Mouse (Mus musculus) lung, adult 18-20 months (tissue): ENCODE measurements around the gene Rnpepl1.
A peak's percentile ranks its signal among the peaks of the same experiment; 100 is the strongest.

Source experiments
- DNase-seq, 2 experiments: peaks; one replicate each; pipeline ENCODE4 v3.0.0; 2022; ENCODE audit warnings: mixed read lengths in 2 of 2

Gene Rnpepl1

DNA sequence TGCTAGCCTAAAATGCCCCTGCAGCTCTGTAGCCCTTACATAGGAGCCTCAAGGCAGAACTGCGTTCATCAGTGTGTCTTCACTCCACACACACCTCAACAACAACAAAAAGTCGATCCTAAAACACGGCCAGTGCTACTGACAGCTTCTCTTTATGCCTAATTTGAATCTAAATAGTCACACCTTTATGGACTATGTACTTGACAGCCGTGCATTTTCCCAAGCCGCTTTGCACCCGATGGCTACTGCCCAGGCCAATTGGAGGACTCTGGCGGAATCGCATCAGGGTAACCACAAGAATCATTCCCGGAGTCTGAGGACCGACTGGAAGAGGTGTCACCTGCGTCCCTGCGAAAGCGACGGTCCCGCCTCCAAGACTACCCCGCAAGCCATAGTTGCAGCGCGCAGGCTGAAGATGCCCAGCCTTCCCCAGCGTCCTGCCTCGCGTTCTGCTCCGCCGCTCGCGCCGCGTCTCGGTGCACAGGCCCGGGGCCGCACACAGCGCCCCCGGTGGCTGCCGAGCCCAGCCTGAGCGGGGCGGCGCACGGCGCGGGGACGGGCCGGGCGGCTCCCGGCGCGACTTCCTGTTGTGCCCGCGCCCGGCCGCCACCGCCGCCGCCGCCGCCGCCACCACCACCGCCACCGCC is at the start of gene Rnpepl1:
Gene Rnpepl1 (plus strand): TSS at position 545 of the 647 bp plus-strand sequence.
- DNase-seq, result peak; percentile 76 to 81

DNA sequence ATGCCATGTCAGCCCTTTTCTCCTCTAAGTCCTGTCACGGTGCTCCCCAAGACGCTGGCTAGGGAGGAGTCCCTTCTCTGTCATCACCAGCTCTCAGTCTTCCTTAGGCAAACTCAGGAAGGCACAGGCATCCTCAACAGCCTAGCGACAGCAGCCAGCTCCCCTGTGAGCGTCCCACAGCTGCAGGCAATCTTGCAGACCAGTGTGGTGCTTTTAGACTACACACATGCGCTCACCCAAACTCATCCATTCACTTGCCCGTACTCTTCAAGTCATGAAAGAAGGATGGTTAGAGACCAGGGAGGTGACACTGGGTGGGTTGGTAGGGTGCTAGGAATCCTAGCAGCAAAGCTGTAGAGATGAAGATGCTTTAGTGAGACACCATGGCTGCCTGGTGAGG is 49.1 kb upstream of the Rnpepl1 start:
- DNase-seq, result no peak

DNA sequence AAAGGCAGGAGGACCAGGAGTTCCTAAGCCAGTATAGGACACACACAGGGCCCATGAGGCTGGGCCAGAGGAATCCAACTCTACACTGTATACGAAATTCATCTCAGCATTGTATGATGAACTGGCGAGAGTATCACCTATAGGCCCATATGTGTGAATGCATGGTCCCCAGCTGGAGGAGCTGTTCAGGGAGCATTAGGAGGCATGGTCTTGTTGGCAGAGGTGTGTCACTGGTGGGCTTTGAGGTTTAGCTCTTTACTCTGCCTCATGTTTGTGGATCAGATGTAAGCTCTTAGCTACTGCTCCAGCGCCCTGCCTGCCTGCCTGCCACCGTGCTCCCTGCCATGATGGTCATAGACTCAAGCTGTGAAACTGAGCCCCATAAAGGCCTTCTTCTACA is 47.3 kb upstream of the Rnpepl1 start:
- no peak for DNase-seq

DNA sequence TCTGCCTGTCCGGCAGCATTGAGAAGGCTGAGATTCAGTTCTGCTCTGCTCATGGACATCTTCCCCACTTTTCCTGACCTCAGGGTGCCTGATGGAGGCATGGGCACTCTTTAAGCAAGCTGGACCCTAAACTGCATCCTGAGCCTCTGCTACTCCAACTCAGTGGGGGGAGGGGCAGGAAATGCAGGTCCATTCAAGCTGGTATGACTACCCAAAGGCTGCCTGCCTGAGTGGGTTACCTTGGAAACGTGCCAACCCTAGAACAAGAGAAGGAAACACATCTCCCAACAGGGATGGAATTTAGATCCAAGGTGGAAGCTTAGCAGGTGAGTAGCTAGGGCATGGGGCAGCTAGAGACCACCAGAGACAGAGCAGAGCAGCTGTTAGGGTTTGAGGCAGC is 44.4 kb upstream of the Rnpepl1 start:
- DNase-seq, result no peak

DNA sequence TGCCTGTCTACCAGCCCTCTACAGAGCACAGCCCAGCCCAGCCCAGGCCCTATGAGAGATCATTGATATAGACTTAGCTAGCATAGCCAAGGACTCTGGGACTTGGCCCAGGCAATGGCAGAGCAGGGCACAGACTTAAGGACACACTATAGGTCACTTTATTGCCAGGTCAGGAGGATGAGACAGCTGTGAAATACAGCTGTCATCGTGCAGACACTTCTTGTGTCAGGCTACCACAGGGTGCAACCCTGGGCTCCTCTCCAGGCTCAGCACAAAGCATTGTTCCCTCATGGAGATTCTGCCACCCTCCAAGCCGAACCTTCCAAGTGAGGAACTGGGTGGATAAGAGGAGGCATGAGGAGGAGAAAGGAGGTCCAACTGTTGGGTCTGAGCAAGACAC is 40.6 kb upstream of the Rnpepl1 start:
- no peak for DNase-seq

DNA sequence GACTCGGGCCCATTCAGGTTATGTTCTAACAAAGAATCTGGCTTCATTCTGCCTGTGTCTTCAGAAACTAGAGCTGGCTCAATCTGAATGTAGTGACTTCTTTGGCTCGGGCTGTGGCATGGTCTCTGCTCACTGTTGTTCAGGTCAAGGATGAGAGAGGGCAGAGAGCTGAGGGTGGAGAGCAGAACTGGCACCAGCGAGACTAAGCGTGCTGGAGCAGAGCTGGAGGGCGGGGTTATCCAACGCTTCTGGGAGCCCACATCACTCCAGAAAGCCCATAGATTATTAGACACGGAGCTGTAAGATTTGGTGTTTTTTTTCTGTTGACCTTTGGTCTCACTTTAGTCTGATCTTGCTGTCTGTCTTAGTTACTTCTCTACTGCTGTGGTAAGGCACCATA is 37.9 kb upstream of the Rnpepl1 start:
- DNase-seq, result no peak

DNA sequence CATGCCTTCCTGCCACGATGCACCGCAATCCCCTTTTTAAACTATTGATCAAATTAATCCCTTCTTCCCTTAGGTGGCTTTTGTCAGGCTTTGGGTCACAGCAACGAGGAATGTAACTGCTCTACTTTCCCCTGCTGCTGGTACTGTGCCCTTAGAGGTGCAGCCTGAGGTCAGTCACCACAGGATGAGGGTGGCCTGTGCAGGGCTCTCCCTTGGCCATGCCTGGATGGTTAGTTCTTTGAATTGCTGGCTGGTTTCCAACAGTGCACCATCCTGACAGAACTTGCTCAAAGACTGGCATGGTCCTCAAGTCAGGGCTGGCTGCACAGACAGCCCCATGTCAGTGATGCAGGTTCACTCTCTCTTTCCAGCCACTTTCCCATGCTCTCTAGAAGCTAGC is 36.6 kb upstream of the Rnpepl1 start:
- no peak for DNase-seq

DNA sequence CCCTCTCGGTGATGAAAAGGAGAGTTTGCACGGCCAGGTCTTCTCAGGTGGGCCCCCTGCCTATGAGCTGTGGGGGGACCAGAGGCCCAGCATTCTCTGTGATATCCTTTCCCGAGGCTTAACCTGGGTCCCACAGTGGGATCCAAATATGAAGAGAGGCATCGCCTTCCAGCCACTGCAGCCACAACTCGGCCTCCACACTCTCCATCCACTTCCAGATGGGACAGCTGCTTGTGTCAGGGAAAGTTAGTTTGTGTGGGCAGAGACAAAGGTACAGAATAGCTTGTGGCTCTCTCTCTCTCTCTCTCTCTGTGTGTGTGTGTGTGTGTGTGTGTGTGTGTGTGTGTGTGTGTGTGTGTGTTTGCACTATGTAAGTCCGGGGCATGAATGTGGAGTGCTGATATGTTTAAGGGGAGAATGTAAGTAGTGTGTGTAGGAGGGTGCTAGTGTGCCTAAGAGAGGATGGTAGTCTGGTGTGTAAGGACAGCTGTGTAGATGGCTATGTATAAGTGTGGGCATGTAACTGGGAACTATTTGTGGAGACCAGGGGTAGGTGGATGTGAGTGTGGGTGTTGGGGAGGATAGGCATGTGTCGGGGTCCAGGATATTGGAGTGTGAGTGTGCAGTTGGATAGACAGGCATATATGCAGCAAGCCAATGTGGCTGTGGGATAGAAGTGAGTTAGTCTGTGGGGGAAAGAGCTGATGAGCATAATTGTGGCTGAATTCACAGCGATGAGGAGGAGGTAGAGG is 35.0 kb upstream of the Rnpepl1 start:
- no peak for DNase-seq

DNA sequence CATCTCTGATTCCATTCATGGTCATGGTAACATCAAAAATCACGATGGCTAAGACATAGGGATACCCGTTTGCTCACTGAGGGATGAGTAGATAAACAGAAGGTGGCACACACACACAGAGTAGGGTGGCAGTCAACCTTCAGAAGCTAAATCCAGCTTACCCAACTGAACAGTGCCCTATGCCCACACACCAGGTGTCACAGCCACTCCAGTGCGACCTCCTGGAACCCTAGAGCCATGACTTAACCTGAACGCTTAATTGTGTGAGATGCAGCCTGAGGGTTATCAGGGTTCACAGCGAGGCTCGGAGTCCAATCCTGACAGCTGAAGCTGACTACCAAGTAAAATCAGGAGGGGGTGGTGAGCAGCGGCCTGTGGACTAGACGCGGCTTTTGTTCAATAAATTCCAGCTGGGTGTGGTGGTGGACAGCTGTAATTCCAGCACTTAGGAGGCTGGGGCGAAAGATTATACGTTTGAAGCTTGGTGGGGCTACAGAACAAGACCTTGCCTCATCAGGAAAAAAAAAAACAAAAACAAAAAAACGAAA is 33.1 kb upstream of the Rnpepl1 start:
- DNase-seq, result no peak

DNA sequence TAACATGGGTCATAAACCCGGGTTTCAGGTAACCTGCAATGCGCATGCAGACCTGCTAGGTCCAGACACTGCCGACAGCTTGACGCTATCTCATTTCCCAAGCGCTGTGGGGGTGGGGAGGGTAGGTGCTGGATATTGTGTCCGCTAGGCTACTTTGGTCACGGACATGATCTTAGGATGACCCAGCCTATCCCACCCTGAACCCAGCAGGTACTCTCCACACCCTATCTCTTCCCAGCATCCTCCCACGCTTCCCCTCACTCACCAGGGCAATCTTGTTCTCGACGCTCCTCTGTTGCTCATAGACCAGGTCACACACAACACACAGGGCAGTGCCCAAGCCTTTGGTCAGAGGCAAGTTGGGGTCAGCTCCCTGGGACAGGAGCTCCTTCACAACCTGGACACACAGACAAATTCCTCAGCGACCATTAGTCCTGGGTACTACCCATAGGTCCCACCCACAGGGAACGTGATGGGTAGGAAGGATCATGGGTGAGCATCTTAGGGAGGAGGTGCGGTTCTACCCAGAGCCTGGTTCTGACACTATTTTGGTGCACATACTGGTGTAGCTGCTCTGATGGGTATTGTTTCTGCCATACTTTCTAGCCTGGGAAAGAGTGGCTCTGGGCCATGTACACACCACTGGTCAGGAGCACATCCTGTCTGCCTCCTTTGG is 32.4 kb upstream of the Rnpepl1 start:
- no peak for DNase-seq

DNA sequence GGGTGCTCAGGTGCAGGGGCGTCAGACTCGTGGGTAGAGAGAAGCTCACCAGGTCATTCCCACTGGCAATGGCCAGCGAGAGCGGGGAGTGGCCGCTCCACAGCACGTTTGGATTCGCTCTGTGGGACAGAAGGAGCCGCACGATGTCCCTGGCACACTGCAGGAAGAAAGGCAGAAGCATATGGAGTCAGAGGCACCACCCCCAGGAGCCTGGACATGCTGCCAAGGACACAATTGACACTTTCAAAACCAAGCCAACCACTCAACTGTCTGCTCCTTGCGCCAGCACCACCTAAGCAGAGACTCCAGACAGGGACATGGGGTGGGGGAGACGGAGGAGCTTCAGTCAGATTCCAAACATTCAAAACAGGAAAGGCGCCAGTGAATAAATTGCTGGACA is 31.3 kb upstream of the Rnpepl1 start:
- DNase-seq, result no peak

DNA sequence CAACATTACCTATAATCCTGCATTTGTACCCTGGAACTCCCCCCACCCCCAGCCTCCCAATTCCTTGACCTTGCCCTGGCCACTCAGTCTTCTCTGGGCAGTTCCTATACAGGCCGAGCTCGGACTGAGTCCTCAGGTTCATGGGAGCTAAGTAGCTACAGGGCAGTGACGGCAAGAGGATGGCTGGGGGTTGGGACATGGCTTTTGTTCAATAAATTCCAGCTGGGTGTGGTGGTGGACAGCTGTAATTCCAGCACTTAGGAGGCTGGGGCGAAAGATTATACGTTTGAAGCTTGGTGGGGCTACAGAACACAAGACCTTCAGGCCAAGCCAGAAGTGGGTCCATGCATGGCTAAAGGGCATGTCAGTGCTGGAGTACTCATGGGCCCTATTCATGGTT is 30.5 kb upstream of the Rnpepl1 start:
- no peak for DNase-seq

DNA sequence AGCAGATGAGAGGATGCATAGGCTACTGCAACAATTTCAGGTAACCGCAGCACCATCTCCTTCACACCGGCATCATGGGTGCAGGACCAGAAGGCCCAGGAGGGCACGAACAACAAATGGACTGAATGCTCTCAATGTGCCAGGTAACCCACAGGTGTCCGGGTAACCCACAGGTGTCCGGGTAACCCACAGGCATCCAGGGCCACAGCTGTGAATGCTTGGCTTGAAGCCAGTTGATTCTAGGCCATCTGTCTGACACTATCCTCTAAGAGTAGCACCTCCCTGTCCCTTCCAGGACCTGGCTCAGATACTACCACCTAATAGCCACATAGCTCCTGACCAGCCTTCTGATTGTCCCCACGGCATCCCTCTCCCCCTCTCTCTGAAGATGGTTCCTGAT is 28.6 kb upstream of the Rnpepl1 start:
- no peak for DNase-seq

DNA sequence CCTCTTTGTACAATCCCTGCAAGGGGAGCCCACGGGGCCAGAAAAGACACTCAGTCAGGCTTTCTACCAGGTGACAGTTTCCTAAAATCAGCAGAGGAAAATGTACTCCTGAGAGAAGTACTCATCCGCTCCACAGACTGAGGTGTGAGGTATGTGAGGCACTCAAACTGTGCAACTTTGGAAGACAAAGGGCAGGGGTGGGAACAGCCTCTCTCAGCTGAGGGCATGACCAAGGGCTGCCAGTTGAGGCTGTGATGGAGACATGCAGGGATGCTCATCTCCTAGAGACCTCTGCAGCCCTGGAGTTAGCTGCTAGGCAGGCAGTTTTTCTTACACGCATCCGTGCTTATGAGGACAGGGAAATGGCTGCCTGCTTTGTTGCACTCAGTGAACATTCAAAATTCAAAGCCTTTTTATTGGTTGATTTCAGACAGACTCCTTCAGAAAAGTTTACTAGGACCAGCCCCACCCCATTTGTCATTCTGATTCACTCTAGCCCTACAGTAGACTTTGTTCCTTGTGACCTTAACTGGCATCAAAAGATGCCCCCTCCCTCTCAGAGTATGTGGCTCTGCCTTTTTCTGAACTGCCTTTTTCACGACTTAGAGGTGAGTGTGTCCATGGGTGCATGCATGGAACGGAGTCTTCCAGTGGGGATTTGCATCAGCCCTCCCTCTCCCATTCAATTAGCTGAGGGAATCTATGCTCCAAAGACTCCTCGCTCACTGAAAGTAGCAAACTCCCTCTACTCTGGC is 21.5 kb upstream of the Rnpepl1 start:
- no peak for DNase-seq

DNA sequence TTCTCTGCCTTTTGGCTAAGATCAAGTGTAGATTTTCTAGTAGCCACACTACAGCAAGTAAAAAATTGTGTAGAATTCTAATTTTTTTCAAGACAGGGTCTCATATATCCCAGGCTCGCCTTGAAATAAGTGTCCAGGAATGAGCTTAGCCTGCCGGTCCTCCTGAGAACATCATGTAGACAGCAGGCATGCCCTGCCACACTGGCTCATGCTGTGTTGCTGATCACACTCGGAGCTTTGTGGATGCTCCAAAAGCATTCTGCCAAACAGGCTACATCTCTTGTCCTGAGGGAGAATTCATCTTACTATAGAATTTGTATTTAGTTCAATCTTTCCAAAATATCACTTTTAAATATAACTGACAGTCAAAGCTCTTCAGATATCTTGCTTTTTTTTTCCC is 17.8 kb upstream of the Rnpepl1 start:
- DNase-seq, result no peak

DNA sequence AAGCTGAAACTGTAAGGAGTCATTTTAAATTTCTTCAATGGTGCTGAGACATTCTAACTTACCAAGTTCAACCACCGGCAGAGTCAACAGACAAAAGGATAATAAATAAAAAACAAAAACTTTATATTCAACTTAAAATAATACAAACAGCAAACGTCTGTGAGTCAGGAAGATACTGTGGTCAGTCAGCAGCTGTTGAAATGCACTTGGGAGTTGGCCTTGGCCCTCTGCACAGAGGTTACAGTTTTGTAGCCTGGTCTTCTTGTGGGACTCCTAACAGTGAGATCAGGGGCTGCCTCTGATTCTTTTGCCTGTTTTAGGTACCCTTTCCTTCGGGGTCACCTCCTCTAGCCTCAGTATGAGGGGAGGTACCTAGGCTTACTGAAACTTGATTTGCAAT is 16.7 kb upstream of the Rnpepl1 start:
- no peak for DNase-seq

DNA sequence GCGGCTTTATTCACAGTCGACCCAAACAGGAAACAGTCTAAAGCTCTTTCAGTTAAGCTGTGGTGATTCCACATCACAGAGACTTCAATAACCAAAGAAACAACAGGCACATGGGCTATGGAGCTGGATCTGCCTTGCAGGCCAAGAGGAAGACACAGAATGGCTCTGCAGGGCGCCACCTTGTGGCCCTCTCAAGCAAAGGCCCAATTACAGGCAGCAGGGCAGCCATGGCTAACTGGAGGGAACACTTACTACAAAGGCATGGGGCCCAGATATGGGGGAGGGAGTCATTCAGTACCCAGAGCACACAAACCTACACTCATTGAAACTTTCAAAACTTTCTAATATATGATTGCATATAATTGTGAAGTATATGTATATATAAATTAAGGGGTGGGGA is 15.5 kb upstream of the Rnpepl1 start:
- DNase-seq, result peak; percentile 59 to 68

DNA sequence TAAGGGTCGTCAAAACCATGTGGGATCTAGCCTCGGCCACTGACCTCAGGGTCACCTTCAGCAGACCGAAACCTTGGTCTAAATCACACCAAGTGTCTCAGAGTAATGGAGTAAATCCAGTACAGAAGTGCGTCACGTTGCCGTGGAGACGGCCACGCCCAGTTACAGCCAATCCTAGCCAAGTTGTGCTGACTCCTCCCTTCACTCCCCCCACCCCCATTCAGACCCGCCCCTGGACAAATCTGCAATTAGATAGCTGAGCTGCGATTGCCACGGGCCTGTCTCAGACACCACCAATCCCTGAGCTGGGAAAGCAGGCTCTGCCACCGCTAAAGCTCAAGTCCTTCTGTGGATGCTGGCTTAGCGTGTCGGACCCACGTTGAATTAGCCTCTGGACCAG is 7.8 kb upstream of the Rnpepl1 start, which contains the start of gene Ankmy1:
Gene Ankmy1 (minus strand): TSS at position 121 of the 400 bp plus-strand sequence.
- peak; percentile 73 to 80 for DNase-seq

DNA sequence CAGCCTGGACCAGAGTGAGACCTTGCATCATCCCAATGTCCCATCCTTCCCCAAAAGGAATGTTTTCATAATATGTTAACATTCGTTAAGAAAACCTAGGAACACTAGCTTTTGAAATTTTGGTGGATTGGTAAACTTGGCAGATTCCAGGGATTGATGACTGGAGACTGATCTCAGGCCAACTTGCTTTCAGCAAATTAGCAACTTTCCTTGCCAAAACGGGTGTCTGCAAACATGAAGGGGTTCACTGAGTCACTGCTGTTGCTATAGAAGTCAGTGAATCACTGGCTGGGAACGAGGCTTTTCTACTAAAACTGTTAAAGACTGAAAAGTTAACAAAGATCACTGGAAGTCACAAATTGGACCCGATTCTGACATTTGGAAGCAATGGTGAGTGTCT is 7.0 kb upstream of the Rnpepl1 start:
- no peak for DNase-seq

DNA sequence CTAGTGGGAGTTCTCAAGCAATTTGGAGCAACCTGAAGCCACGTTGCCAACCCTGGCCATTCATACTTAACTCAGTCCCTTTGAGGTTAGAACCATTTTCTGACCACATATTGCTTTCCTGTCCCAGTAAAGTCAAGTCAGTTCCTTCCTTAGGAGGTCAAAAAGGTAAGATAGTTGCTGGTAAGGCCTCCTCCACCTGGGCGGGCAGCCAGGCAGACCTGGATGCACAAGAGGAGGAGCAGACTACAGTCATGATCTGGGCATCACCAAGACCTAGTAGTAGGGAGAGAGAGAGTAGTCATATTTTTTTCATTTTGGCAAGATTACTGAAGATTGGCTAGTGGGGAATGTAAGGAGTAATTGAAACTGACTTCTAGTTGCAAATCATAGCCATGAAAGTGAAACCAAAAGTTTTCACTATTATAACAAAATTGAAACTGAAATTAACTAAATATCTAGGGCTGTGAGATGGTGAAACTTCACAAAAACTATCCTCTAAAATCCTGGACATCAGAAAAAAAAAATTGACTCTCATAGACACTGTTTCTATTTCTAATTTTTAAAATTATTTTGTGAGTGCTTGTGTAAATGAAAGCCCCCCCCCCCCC is 4.8 kb upstream of the Rnpepl1 start:
- DNase-seq, result no peak

DNA sequence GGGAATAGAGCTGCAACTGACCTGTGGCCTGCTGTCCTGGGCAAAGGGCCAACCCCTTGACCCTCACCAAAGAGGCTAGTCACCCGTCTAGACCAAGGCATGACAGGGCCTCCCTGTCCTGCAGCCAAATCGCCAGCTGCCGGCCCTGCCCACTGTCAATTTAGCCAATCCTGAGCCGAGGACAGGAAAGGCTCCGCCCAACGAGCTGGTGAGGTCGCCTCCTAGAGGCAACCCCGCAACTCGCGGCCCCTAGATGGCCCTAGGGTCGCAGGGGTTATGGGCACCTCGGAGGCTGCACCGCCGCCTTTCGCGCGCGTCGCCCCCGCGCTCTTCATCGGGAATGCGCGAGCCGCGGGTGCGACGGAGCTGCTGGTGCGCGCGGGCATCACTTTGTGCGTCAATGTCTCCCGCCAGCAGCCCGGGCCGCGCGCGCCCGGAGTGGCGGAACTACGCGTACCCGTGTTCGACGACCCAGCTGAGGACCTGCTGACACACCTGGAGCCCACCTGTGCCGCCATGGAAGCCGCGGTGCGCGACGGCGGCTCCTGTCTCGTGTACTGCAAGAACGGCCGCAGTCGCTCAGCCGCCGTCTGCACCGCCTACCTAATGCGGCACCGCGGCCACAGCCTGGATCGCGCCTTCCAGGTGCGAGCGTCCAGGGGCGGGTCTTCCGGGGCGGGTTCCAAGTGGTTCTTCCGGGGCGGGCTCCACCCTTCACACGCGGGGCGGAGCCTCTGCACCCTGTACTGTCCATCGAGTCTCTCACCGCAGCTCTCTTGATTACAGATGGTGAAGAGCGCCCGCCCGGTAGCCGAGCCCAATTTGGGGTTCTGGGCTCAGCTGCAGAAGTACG is 3.6 kb upstream of the Rnpepl1 start, which contains the start of gene Dusp28:
Gene Dusp28 (plus strand): TSS at position 203 of the 853 bp plus-strand sequence.
- peak; percentile 94 to 96 for DNase-seq
